ENCODE assay signal across 24 mouse cellular contexts in genomic region chr14:103911707-103912106, GRCm38 (mm10).
A peak's percentile ranks its signal among the peaks of the same experiment; 100 is the strongest.
DNase-seq lines count a peak whose midpoint lies in the region; ATAC-seq and TF ChIP-seq lines count a peak whose summit lies in the region.
"Had no signal": no experiment of that assay in that cellular context is flagged by ENCODE, and none has a peak within 500 bp of the region (broad histone marks: within the 10 kb centered on the region; RNA-seq: fewer than 3 reads in every experiment).

No protein-coding gene starts in this region.

- no peak for TF ChIP-seq CTCF in lung, embryonic 14.5 days (IDR thresholded peaks at IDR 0.05; ENCODE audit: low read depth)
- TF ChIP-seq CTCF in midbrain, postnatal 0 days (IDR thresholded peaks at IDR 0.05) = no peak

- 71% methylated on average over 4 of the region's 4 CpGs for WGBS in hindbrain, embryonic 14.5 days
- WGBS in hindbrain, embryonic 16.5 days = 79% methylated on average over 4 of the region's 4 CpGs
- 61% methylated on average over 4 of the region's 4 CpGs for WGBS in lung, embryonic 14.5 days
- 68% methylated on average over 4 of the region's 4 CpGs for WGBS in midbrain, postnatal 0 days
- WGBS in midbrain, embryonic 13.5 days = 76% methylated on average over 4 of the region's 4 CpGs

- H3K27me3 ChIP-seq in hindbrain, embryonic 14.5 days (ENCODE audit: control insufficient read depth, insufficient read depth, low read length) = no peaks in the 10 kb centered on the region
- no peaks in the 10 kb centered on the region for H3K27me3 ChIP-seq in hindbrain, embryonic 16.5 days (replicated peaks; ENCODE audit: control insufficient read depth, insufficient read depth, low read length)
- no peaks in the 10 kb centered on the region for H3K27me3 ChIP-seq in lung, embryonic 14.5 days (ENCODE audit: insufficient read depth, low read length)
- H3K27me3 ChIP-seq in midbrain, postnatal 0 days (ENCODE audit: insufficient read depth, low read length) = no peaks in the 10 kb centered on the region
- H3K27me3 ChIP-seq in midbrain, embryonic 13.5 days = no peaks in the 10 kb centered on the region
- H3K27me3 ChIP-seq: CH12.LX; forebrain, embryonic 13.5 days; heart, embryonic 13.5 days had no signal

- no peaks in the 10 kb centered on the region for H3K4me1 ChIP-seq in hindbrain, embryonic 14.5 days (replicated peaks; ENCODE audit: control insufficient read depth, insufficient read depth, low read length)
- no peaks in the 10 kb centered on the region for H3K4me1 ChIP-seq in hindbrain, embryonic 16.5 days (ENCODE audit: control insufficient read depth, insufficient read depth, low read depth, low read length)
- H3K4me1 ChIP-seq in lung, embryonic 14.5 days (ENCODE audit: insufficient read depth) = no peaks in the 10 kb centered on the region
- no peaks in the 10 kb centered on the region for H3K4me1 ChIP-seq in midbrain, postnatal 0 days (ENCODE audit: insufficient read depth, low read length)
- H3K4me1 ChIP-seq in midbrain, embryonic 13.5 days (replicated peaks) = 0 out of 2 replicates have a peak, but pooled peaks cover 5% of the 10 kb centered on the region
- H3K4me1 ChIP-seq: forebrain, embryonic 13.5 days; heart, embryonic 13.5 days had no signal

- H3K9ac ChIP-seq in hindbrain, embryonic 14.5 days = no peak overlapping the region
- no peak overlapping the region for H3K9ac ChIP-seq in hindbrain, embryonic 16.5 days (ENCODE audit: low read depth, low read length)
- no peak overlapping the region for H3K9ac ChIP-seq in lung, embryonic 14.5 days
- H3K9ac ChIP-seq in midbrain, postnatal 0 days (replicated peaks; ENCODE audit: low read length, poor library complexity, severe bottlenecking) = no peak overlapping the region
- no peak overlapping the region for H3K9ac ChIP-seq in midbrain, embryonic 13.5 days (replicated peaks)
- H3K9ac ChIP-seq: forebrain, embryonic 13.5 days; heart, embryonic 13.5 days had no signal

- peak overlapping the region; percentile 36; the same call in 1 of the 2 replicates for H3K27ac ChIP-seq in hindbrain, embryonic 14.5 days
- no peak overlapping the region for H3K27ac ChIP-seq in hindbrain, embryonic 16.5 days (ENCODE audit: low read depth, low read length)
- no peak overlapping the region for H3K27ac ChIP-seq in lung, embryonic 14.5 days (ENCODE audit: low read depth)
- 0 out of 2 replicates have a peak overlapping the region, but pooled peaks have one; percentile 13 for H3K27ac ChIP-seq in midbrain, postnatal 0 days (ENCODE audit: low read depth, low read length)
- no peak overlapping the region for H3K27ac ChIP-seq in midbrain, embryonic 13.5 days
- H3K27ac ChIP-seq: forebrain, embryonic 10.5 days; forebrain, embryonic 13.5 days; heart, adult 2 months; heart, embryonic 10.5 days; heart, embryonic 13.5 days had no signal

- DNase-seq in hindbrain, embryonic 14.5 days (ENCODE audit: low spot score) = no peak
- DNase-seq in lung, embryonic 14.5 days = no peak
- DNase-seq in lung, adult 18-20 months = no peak
- DNase-seq in midbrain, postnatal 0 days (ENCODE audit: low spot score) = no peak
- DNase-seq: adrenal gland, postnatal 10 days; adrenal gland, postnatal 36 days; B cell, adult 2 months; cerebellum, adult 18-20 months; cerebellum, adult 9-10 months; cerebellum, postnatal 14 days; gastrocnemius, postnatal 10 days; gastrocnemius, postnatal 36 days; heart, adult 2 months; heart, postnatal 14 days; heart, postnatal 4 days had no signal

- H3K4me3 ChIP-seq in hindbrain, embryonic 14.5 days (replicated peaks; ENCODE audit: low read length) = no peak overlapping the region
- H3K4me3 ChIP-seq in hindbrain, embryonic 16.5 days (ENCODE audit: low read length) = no peak overlapping the region
- no peak overlapping the region for H3K4me3 ChIP-seq in lung, embryonic 14.5 days (ENCODE audit: low read depth, low read length)
- no peak overlapping the region for H3K4me3 ChIP-seq in midbrain, postnatal 0 days (ENCODE audit: low read depth, low read length)
- H3K4me3 ChIP-seq in midbrain, embryonic 13.5 days (replicated peaks) = no peak overlapping the region
- H3K4me3 ChIP-seq: forebrain, embryonic 10.5 days; forebrain, embryonic 13.5 days; heart, adult 2 months; heart, embryonic 10.5 days; heart, embryonic 13.5 days had no signal

- no peak for ATAC-seq in hindbrain, embryonic 14.5 days (ENCODE audit: low FRiP score)
- no peak for ATAC-seq in hindbrain, embryonic 16.5 days
- 0 out of 2 replicates have a peak, but pooled peaks have one; percentile 31 for ATAC-seq in lung, embryonic 14.5 days (ENCODE audit: insufficient read depth)
- no peak for ATAC-seq in midbrain, postnatal 0 days (ENCODE audit: low FRiP score)
- no peak for ATAC-seq in midbrain, embryonic 13.5 days
- ATAC-seq: Patski had no signal

- no peak overlapping the region for H3K4me2 ChIP-seq in hindbrain, embryonic 14.5 days (replicated peaks)
- H3K4me2 ChIP-seq in hindbrain, embryonic 16.5 days (ENCODE audit: low read length) = no peak overlapping the region
- H3K4me2 ChIP-seq in lung, embryonic 14.5 days = no peak overlapping the region
- H3K4me2 ChIP-seq in midbrain, postnatal 0 days (ENCODE audit: low read depth, low read length, poor library complexity, severe bottlenecking) = no peak overlapping the region
- H3K4me2 ChIP-seq in midbrain, embryonic 13.5 days (replicated peaks) = no peak overlapping the region
- H3K4me2 ChIP-seq: forebrain, embryonic 13.5 days; heart, embryonic 13.5 days had no signal

- H3K9me3 ChIP-seq in hindbrain, embryonic 14.5 days (ENCODE audit: control insufficient read depth, low read length) = no peaks in the 10 kb centered on the region
- no peaks in the 10 kb centered on the region for H3K9me3 ChIP-seq in hindbrain, embryonic 16.5 days (ENCODE audit: control insufficient read depth, low read length)
- no peaks in the 10 kb centered on the region for H3K9me3 ChIP-seq in lung, embryonic 14.5 days (ENCODE audit: low read depth, low read length)
- H3K9me3 ChIP-seq in midbrain, postnatal 0 days (ENCODE audit: low read length) = no peaks in the 10 kb centered on the region
- H3K9me3 ChIP-seq in midbrain, embryonic 13.5 days = no peaks in the 10 kb centered on the region
- H3K9me3 ChIP-seq: forebrain, embryonic 10.5 days; forebrain, embryonic 13.5 days; heart, embryonic 10.5 days; heart, embryonic 13.5 days had no signal

- no peaks in the 10 kb centered on the region for H3K36me3 ChIP-seq in hindbrain, embryonic 14.5 days (replicated peaks; ENCODE audit: control insufficient read depth, insufficient read depth)
- H3K36me3 ChIP-seq in hindbrain, embryonic 16.5 days (ENCODE audit: control insufficient read depth, insufficient read depth, low read length) = no peaks in the 10 kb centered on the region
- no peaks in the 10 kb centered on the region for H3K36me3 ChIP-seq in lung, embryonic 14.5 days (ENCODE audit: insufficient read depth)
- no peaks in the 10 kb centered on the region for H3K36me3 ChIP-seq in midbrain, postnatal 0 days (ENCODE audit: insufficient read depth, low read length)
- H3K36me3 ChIP-seq in midbrain, embryonic 13.5 days = no peaks in the 10 kb centered on the region
- H3K36me3 ChIP-seq: forebrain, embryonic 10.5 days; G1E; heart, embryonic 10.5 days; heart, embryonic 13.5 days had no signal

Comparison
In these comparisons a context has a peak if more than half of its experiments do, and no peak if none do; other contexts are left out.
1. H3K27ac ChIP-seq: peak in hindbrain, embryonic 14.5 days (single experiment) and midbrain, postnatal 0 days (single experiment); none in hindbrain, embryonic 16.5 days (single experiment), lung, embryonic 14.5 days (single experiment) and midbrain, embryonic 13.5 days (single experiment).